8 mouse cellular contexts compared by ENCODE assay signal in the genomic region with DNA sequence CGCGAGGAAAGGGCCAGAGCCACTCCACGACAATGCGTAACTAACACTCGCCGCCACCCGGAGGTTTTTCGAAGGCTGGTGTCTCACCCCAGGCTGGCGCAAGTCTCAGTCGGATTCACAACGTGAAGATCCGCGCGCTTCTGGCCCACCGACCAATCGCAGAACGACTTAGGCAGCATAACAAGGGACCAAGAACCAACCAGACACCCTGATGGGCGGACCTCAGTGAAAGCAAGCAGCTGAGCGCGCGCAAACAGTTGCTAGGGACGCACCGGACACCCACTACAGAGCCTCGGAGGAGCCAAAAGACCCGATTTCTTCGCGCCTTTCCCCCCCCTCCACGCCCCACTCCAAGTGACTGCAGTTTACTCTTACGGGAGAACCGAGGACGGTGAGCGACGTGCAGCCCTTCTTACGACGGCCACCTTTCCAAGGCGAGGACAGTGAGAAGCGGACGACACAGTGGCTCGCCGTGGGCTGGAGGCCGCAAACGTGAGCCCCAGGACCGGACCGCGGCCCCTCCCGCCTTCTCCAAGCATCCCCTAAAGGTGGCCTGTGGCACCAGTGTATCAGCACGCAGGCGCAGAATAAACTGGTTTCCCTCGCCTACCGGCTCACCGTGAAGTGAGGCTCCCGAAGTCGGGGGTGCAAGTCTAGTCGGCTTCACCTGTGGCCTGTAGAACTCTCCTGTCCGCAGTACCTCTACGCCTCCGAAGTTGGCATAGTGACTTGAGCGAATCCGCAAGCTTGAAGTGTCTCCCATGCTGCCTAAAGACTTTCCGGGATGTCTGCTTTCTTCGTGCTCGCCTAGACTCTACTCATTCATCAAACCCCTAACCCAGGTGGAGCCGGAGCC. TPM values are rescaled to one million over a fixed set of nuclear protein-coding genes. Genes with fewer than 3 reads are reported as not detected.
A peak's percentile ranks its signal among the peaks of the same experiment; 100 is the strongest.
DNase-seq lines count a peak whose midpoint lies in the region; ATAC-seq and TF ChIP-seq lines count a peak whose summit lies in the region.

Gene Ppp1r7, plus strand, starts transcription at position 207 of the 856 bp plus-strand sequence.
Gene Pask, minus strand, starts transcription at position 835 of the 856 bp plus-strand sequence.

- no peak for TF ChIP-seq POLR2A in brain, embryonic 14.5 days (IDR thresholded peaks at IDR 0.05; ENCODE audit: borderline replicate concordance, extremely low read depth, insufficient read depth, insufficient read length, poor library complexity, severe bottlenecking)
- TF ChIP-seq POLR2A in liver, adult 2 months (IDR thresholded peaks at IDR 0.05; ENCODE audit: extremely low read depth, insufficient read depth, low read length) = no peak
- no peak for TF ChIP-seq POLR2A in myocyte (IDR thresholded peaks at IDR 0.05; ENCODE audit: insufficient read length, low read depth)

- under 1% methylated on average over 63 of the region's 63 CpGs for WGBS in heart, embryonic 11.5 days (ENCODE audit: insufficient replicate concordance)
- under 1% methylated on average over 63 of the region's 63 CpGs for WGBS in kidney, embryonic 16.5 days
- under 1% methylated on average over 63 of the region's 63 CpGs for WGBS in liver, adult 2 months

- H3ac ChIP-seq in C2C12 (ENCODE audit: control insufficient read depth, insufficient read length, low read depth) = peak within 1 kb of the TSS; percentile 80
- H3ac ChIP-seq in myocyte (ENCODE audit: control insufficient read depth, insufficient read length) = peak within 1 kb of the TSS; percentile 64

- H3K27me3 ChIP-seq in C2C12 (ENCODE audit: control insufficient read depth, insufficient read depth, insufficient read length) (no peaks in the 10 kb centered on the region), myocyte (ENCODE audit: control insufficient read depth, insufficient read depth, insufficient read length) (no peaks in the 10 kb centered on the region)
- H3K27me3 ChIP-seq in erythroblast, embryonic 14.5 days (ENCODE audit: control insufficient read depth) = no peaks in the 10 kb centered on the region
- no peaks in the 10 kb centered on the region for H3K27me3 ChIP-seq in heart, embryonic 11.5 days (ENCODE audit: control insufficient read depth, insufficient read depth, low read length)
- no peaks in the 10 kb centered on the region for H3K27me3 ChIP-seq in kidney, embryonic 16.5 days (ENCODE audit: insufficient read depth, low read length)
- no peaks in the 10 kb centered on the region for H3K27me3 ChIP-seq in liver, adult 2 months (ENCODE audit: control insufficient read depth, insufficient read depth, low read length)
- no peaks in the 10 kb centered on the region for H3K27me3 ChIP-seq in splenic B cell, adult 2 months (ENCODE audit: control insufficient read depth, insufficient read depth, low read length, poor library complexity, severe bottlenecking)

- peak within 1 kb of the TSS; percentile 84 for H3K4me2 ChIP-seq in heart, embryonic 11.5 days
- H3K4me2 ChIP-seq in kidney, embryonic 16.5 days (replicated peaks; ENCODE audit: low read depth, low read length) = peak within 1 kb of the TSS; percentile 77
- peak within 1 kb of the TSS; percentile 81 for H3K4me2 ChIP-seq in myocyte (ENCODE audit: low read depth)

- ATAC-seq in heart, embryonic 11.5 days (replicated peaks; ENCODE audit: insufficient number of reproducible peaks, low FRiP score, low TSS enrichment) = peak; percentile 96
- peak; percentile 96 for ATAC-seq in kidney, embryonic 16.5 days (ENCODE audit: low FRiP score, low TSS enrichment)

- H3K79me3 ChIP-seq in C2C12 (ENCODE audit: low read depth) = peaks cover 18% of the 10 kb centered on the region

- no peaks in the 10 kb centered on the region for H3K9me3 ChIP-seq in erythroblast, embryonic 14.5 days (ENCODE audit: control insufficient read depth, low read length)
- no peaks in the 10 kb centered on the region for H3K9me3 ChIP-seq in heart, embryonic 11.5 days (replicated peaks; ENCODE audit: control insufficient read depth, low read length)
- no peaks in the 10 kb centered on the region for H3K9me3 ChIP-seq in kidney, embryonic 16.5 days (ENCODE audit: low read length)

- H3K4me3 ChIP-seq in C2C12 (ENCODE audit: insufficient read depth, poor library complexity, severe bottlenecking) (peak within 1 kb of the TSS; percentile 94), myocyte (peak within 1 kb of the TSS; percentile 72)
- peak within 1 kb of the TSS; percentile 91 for H3K4me3 ChIP-seq in erythroblast, embryonic 14.5 days (replicated peaks)
- peak within 1 kb of the TSS; percentile 87 for H3K4me3 ChIP-seq in heart, embryonic 11.5 days (ENCODE audit: low read depth, low read length)
- peak within 1 kb of the TSS; percentile 84 for H3K4me3 ChIP-seq in kidney, embryonic 16.5 days (ENCODE audit: low read length)
- H3K4me3 ChIP-seq in liver, adult 2 months (ENCODE audit: insufficient read depth, low read depth, low read length) = peak within 1 kb of the TSS; percentile 81

- H3K36me3 ChIP-seq in C2C12 (ENCODE audit: control insufficient read depth, insufficient read depth) = peaks cover 11% of the 10 kb centered on the region
- H3K36me3 ChIP-seq in erythroblast, embryonic 14.5 days (ENCODE audit: control insufficient read depth) = peaks cover 49% of the 10 kb centered on the region
- H3K36me3 ChIP-seq in heart, embryonic 11.5 days (ENCODE audit: control insufficient read depth, insufficient read depth, low read length) = no peaks in the 10 kb centered on the region
- H3K36me3 ChIP-seq in kidney, embryonic 16.5 days (ENCODE audit: insufficient read depth, low read length) = peaks cover 2% of the 10 kb centered on the region; the same call in 1 of the 2 replicates
- no peaks in the 10 kb centered on the region; the same call in 1 of the 2 replicates for H3K36me3 ChIP-seq in liver, adult 2 months (ENCODE audit: control insufficient read depth, insufficient read depth, low read length)
- H3K36me3 ChIP-seq in myocyte (ENCODE audit: control insufficient read depth, insufficient read depth) = peaks cover 8% of the 10 kb centered on the region
- H3K36me3 ChIP-seq in splenic B cell, adult 2 months (ENCODE audit: control insufficient read depth, insufficient read depth, low read length, poor library complexity, severe bottlenecking) = no peaks in the 10 kb centered on the region

- H3K27ac ChIP-seq in heart, embryonic 11.5 days (ENCODE audit: low read depth, low read length) = peak within 1 kb of the TSS; percentile 46; the same call in 1 of the 2 replicates
- peak within 1 kb of the TSS; percentile 51 for H3K27ac ChIP-seq in kidney, embryonic 16.5 days (ENCODE audit: low read length)
- peak within 1 kb of the TSS; percentile 21; the same call in 1 of the 2 replicates for H3K27ac ChIP-seq in liver, adult 2 months (replicated peaks; ENCODE audit: insufficient read depth, low read depth, low read length)

- H3K4me1 ChIP-seq in erythroblast, embryonic 14.5 days (ENCODE audit: control insufficient read depth) = peaks cover 45% of the 10 kb centered on the region
- peaks cover 5% of the 10 kb centered on the region for H3K4me1 ChIP-seq in heart, embryonic 11.5 days (ENCODE audit: control insufficient read depth, insufficient read depth, low read length)
- H3K4me1 ChIP-seq in kidney, embryonic 16.5 days (ENCODE audit: insufficient read depth, low read length) = peaks cover 16% of the 10 kb centered on the region
- H3K4me1 ChIP-seq in liver, adult 2 months (ENCODE audit: control insufficient read depth, insufficient read depth, low read length) = peaks cover 5% of the 10 kb centered on the region; the same call in 1 of the 2 replicates

- peak; percentile 99 for DNase-seq in brain, embryonic 14.5 days (ENCODE audit: low read depth)
- peak; percentile 94 for DNase-seq in liver, adult 2 months (ENCODE audit: extremely low read depth, low read depth, low spot score)
- DNase-seq in splenic B cell, adult 2 months (ENCODE audit: low read depth, low spot score) = peak; percentile 97

- H3K79me2 ChIP-seq in C2C12 (ENCODE audit: control insufficient read depth, insufficient read depth) (peaks cover 59% of the 10 kb centered on the region), myocyte (ENCODE audit: control insufficient read depth, insufficient read depth) (peaks cover 23% of the 10 kb centered on the region)
- H3K79me2 ChIP-seq in liver, adult 2 months (ENCODE audit: control insufficient read depth, insufficient read depth, low read length) = peaks cover 4% of the 10 kb centered on the region; the same call in 1 of the 2 replicates

- H3K9ac ChIP-seq in heart, embryonic 11.5 days (ENCODE audit: low read depth, low read length) = peak within 1 kb of the TSS; percentile 85
- H3K9ac ChIP-seq in kidney, embryonic 16.5 days (replicated peaks; ENCODE audit: low read length) = peak within 1 kb of the TSS; percentile 76
- peak within 1 kb of the TSS; percentile 79 for H3K9ac ChIP-seq in liver, adult 2 months (ENCODE audit: low read depth, low read length)

- no peak for TF ChIP-seq CTCF in C2C12 (IDR thresholded peaks at IDR 0.05; ENCODE audit: control insufficient read depth, insufficient read depth, insufficient read length)
- TF ChIP-seq CTCF in brain, embryonic 14.5 days (IDR thresholded peaks at IDR 0.05; ENCODE audit: borderline replicate concordance, extremely low read depth, insufficient read depth, insufficient read length) = no peak
- no peak for TF ChIP-seq CTCF in liver, adult 2 months (IDR thresholded peaks at IDR 0.05; ENCODE audit: low read depth, low read length)

TF ChIP-seq in C2C12, 6 proteins besides CTCF, POLR2A, EP300 and RAD21:
- TF ChIP-seq MAX (IDR thresholded peaks at IDR 0.05) (peak; percentile 74), USF1 (IDR thresholded peaks at IDR 0.05; ENCODE audit: low read depth) (no peak)

TF ChIP-seq in myocyte, 11 proteins besides CTCF, POLR2A, EP300 and RAD21 (continues in another document):
- TF ChIP-seq REST (IDR thresholded peaks at IDR 0.05; ENCODE audit: insufficient read depth, insufficient read length) = no peak

RNA-seq across cellular contexts. Expression of gene Ppp1r7, which starts in this region (rescaled TPM):
- polyA plus RNA-seq in C2C12 (2012; fragmentation: generic; extraction: Trizol) (16.8 TPM), myocyte (2012; fragmentation: generic; extraction: Trizol) (22.9 TPM)
- polyA plus RNA-seq in brain, embryonic 14.5 days (2012; rRNA removed) = 11.6 and 16.2 TPM in 2 replicates
- 1.4 and 1.7 TPM in 2 replicates for polyA plus RNA-seq in erythroblast, embryonic 14.5 days (2012)
- 64.5 and 69.7 TPM in 2 replicates for polyA plus RNA-seq in heart, embryonic 11.5 days (2014; fragmentation: Nextera tagmentation; extraction: Ambion mirVana)
- polyA plus RNA-seq in kidney, embryonic 16.5 days (2015; fragmentation: Nextera tagmentation; extraction: Ambion mirVana) = 54.5 and 54.9 TPM in 2 replicates
- total RNA-seq in liver, adult 2 months (2014; rRNA removed) = 2.8 and 3.0 TPM in 2 replicates
- polyA plus RNA-seq in liver, adult 2 months (2012; rRNA removed) = 2.0 and 2.1 TPM in 2 replicates

RNA-seq across cellular contexts. Expression of gene Pask, which starts in this region (rescaled TPM):
- polyA plus RNA-seq in C2C12 (2012; fragmentation: generic; extraction: Trizol) (6.6 TPM), myocyte (2012; fragmentation: generic; extraction: Trizol) (2.7 TPM)
- polyA plus RNA-seq in brain, embryonic 14.5 days (2012; rRNA removed) = 11.9 and 15.1 TPM in 2 replicates
- polyA plus RNA-seq in erythroblast, embryonic 14.5 days (2012) = 0.22 and 0.31 TPM in 2 replicates
- polyA plus RNA-seq in heart, embryonic 11.5 days (2014; fragmentation: Nextera tagmentation; extraction: Ambion mirVana) = 8.0 and 8.9 TPM in 2 replicates
- 16.1 and 16.6 TPM in 2 replicates for polyA plus RNA-seq in kidney, embryonic 16.5 days (2015; fragmentation: Nextera tagmentation; extraction: Ambion mirVana)
- total RNA-seq in liver, adult 2 months (2014; rRNA removed) = 0.18 and 0.47 TPM in 2 replicates
- 0.36 and 1.0 TPM in 2 replicates for polyA plus RNA-seq in liver, adult 2 months (2012; rRNA removed)

Comparison
In these comparisons a context has a peak if more than half of its experiments do, and no peak if none do; other contexts are left out.
1. Peak in every context shown above with its lines: DNase-seq, ATAC-seq, H3K4me3 ChIP-seq and H3K27ac ChIP-seq.